Mouse (Mus musculus) megakaryocyte, embryonic 14.5 days (primary cell): ENCODE measurements around the gene Dnmt3b.

Source experiments
- FLI1 ChIP-seq: IDR thresholded peaks from 2 replicates; pipeline ENCODE4 v1.6.1; 2012; ENCODE audit warnings: low read length, inconsistent platforms, mixed read lengths
- GATA1 ChIP-seq: IDR thresholded peaks from 3 replicates; pipeline ENCODE4 v1.6.1; 2012; ENCODE audit warnings: mixed read lengths, low read length, inconsistent platforms, borderline replicate concordance

DNA sequence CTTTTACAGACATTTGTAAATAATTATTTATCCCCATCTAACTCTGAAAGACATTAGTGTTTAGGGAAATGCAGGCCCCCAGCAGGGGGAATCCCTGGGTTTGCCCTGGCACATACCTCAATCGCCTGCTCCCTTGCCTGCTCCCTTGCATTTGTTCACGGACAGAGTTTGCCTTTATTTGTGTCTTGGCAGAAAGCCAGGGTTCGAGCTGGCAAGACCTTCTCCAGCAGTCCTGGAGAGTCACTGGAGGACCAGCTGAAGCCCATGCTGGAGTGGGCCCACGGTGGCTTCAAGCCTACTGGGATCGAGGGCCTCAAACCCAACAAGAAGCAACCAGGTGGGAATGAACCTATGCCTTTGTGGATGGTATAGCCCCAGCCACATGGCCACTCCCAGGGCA is 20.9 kb downstream of the Dnmt3b start:
- TF ChIP-seq GATA1, result no peak
- no peak for TF ChIP-seq FLI1
